Comparison of ENCODE assay signal across 28 mouse cellular contexts in the genomic region with DNA sequence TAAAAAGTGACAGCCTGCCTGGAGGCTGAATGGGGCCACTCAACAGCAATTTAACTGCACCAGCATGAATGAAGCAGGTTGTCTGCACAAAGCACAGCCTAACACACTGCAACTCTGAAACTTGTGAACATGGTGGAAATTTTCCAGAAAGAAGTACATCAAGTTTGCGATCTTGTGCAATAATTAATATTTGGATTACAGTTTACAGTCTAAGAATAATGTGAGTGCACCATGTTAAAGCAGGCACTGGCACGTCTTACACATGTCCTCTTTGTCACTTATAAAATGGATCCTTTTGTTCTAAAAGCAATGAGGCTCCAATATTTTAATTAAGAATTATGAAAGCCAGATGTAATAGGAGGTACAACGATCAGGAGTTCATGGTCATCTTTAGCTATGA.
"Had no signal": no experiment of that assay in that cellular context is flagged by ENCODE, and none has a peak within 500 bp of the region (broad histone marks: within the 10 kb centered on the region; RNA-seq: fewer than 3 reads in every experiment).

No protein-coding gene starts in this region.

- H3K4me2 ChIP-seq: heart, embryonic 11.5 days; heart, embryonic 13.5 days; heart, embryonic 15.5 days; hindbrain, embryonic 12.5 days; hindbrain, embryonic 14.5 days; intestine, embryonic 15.5 days; kidney, embryonic 15.5 days; limb, embryonic 13.5 days; limb, embryonic 15.5 days; liver, embryonic 12.5 days had no signal

- H3K27me3 ChIP-seq: heart, embryonic 13.5 days; heart, embryonic 15.5 days; hindbrain, embryonic 12.5 days; intestine, embryonic 15.5 days; kidney, embryonic 15.5 days; limb, embryonic 13.5 days; limb, embryonic 15.5 days; liver, embryonic 12.5 days had no signal

- ATAC-seq: hindbrain, embryonic 16.5 days; inflammation-experienced regulatory T-cells, adult 6 months; intestine, embryonic 15.5 days; intestine, postnatal 0 days; liver, embryonic 12.5 days had no signal

- H3K27ac ChIP-seq: heart, adult 2 months; heart, embryonic 13.5 days; heart, embryonic 15.5 days; hindbrain, embryonic 10.5 days; hindbrain, embryonic 12.5 days; hindbrain, embryonic 14.5 days; intestine, embryonic 15.5 days; kidney, embryonic 15.5 days; kidney, postnatal 0 days; limb, embryonic 13.5 days; limb, embryonic 15.5 days; liver, embryonic 12.5 days; liver, embryonic 14.5 days had no signal

- DNase-seq: gastrocnemius, postnatal 14 days; gastrocnemius, postnatal 36 days; heart, adult 2 months; heart, postnatal 14 days; heart, postnatal 4 days; kidney, adult 18-20 months; kidney, adult 8-10 months; kidney, postnatal 14 days; kidney, postnatal 36 days; layer of hippocampus, adult 9-11 months; layer of hippocampus, postnatal 36 days; left cerebral cortex, postnatal 4 days had no signal

- H3K9ac ChIP-seq: heart, embryonic 13.5 days; heart, embryonic 15.5 days; hindbrain, embryonic 12.5 days; hindbrain, embryonic 14.5 days; intestine, embryonic 15.5 days; kidney, embryonic 15.5 days; limb, embryonic 13.5 days; limb, embryonic 15.5 days; liver, embryonic 12.5 days; liver, embryonic 14.5 days had no signal

- H3K4me1 ChIP-seq: hindbrain, embryonic 10.5 days; hindbrain, embryonic 12.5 days; intestine, embryonic 15.5 days; kidney, embryonic 15.5 days had no signal

- H3K9me3 ChIP-seq: heart, embryonic 13.5 days; heart, embryonic 15.5 days; hindbrain, embryonic 10.5 days; hindbrain, embryonic 12.5 days; intestine, embryonic 15.5 days; kidney, embryonic 15.5 days; limb, embryonic 13.5 days; limb, embryonic 15.5 days; liver, embryonic 12.5 days had no signal

- H3K4me3 ChIP-seq: heart, adult 2 months; heart, embryonic 13.5 days; heart, embryonic 15.5 days; hindbrain, embryonic 10.5 days; hindbrain, embryonic 12.5 days; intestine, embryonic 15.5 days; kidney, embryonic 15.5 days; limb, embryonic 13.5 days; limb, embryonic 15.5 days; liver, embryonic 12.5 days had no signal
